Mouse (Mus musculus): ENCODE measurements around the gene Hmga1. TPM values are rescaled to one million over a fixed set of nuclear protein-coding genes. Genes with fewer than 3 reads are reported as not detected.

Hmga1 gene
- 161 and 166 TPM in 2 replicates for polyA plus RNA-seq (2012; rRNA removed)

DNA sequence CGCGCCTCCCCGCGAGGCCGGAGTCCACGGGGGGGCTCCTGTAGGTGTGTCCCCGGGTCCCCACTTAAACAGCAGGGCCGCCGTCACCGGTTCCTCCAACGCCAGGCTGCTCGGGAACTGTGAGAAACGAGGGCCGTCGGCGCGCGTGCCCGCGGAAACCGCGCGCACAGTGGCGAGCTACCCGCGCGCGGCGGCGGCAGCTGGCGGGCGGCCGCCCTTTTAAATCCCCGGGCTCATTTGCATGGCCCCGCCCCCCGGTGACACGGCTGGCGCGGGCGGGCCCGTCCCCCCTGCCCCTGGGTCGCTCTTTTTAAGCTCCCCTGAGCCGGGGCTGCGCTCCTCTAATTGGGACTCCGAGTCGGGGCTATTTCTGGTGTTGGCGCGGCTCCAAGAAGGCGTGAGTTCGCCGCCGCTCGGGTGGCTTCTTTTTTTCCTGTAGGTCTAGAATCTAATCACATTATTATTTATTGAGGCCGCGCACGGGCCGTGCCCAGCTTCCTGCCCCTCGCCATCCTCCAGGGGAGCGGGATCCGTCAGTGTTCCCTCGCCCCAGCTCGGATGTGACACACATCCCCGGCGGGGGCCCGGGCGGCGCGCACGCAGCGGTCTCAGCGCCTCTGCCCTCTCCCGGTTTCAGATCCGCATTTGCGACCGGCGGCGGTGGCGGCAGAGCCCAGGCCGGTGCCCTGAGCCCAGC is at the start of gene Hmga1:
Gene Hmga1, plus strand, starts transcription at position 183 of the 697 bp plus-strand sequence.

DNA sequence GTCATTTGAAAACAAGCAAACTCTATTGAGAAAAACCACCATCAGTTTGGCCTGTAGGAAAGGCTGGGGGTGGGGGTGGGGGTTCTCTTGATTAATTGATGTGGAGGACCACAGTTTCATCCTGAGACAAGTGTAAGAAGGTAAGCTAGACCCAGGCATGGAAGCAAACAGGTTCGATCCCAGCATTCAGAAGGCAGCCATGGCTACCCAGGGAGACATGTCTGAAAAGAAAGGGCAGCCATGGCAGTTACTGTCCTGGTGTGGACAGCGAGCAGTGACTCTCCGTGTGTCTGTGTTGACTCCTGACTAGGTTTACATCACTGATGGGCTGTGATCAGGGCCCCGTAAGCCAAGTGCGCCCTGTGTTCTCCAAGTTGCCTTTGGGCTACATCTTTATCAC is 35.0 kb upstream of the Hmga1 start, which contains the start of gene Grm4:
Gene Grm4, minus strand, starts transcription at position 101 of the 400 bp plus-strand sequence.

GRCm38 (mm10) chr17:27565163-27565941 is 9.1 kb downstream of the Hmga1 start, which contains the start of gene AI413582:
AI413582 (minus strand) TSS chr17:27565756.

Other genes with a start within 250 kb of the Hmga1 start
- 0.01 TPM in 1 of 2 replicates, not detected in the other for gene Grm4, start 35.1 kb upstream of the Hmga1 start, polyA plus RNA-seq (2012; rRNA removed)
- gene AI413582, start 9.3 kb downstream of the Hmga1 start, polyA plus RNA-seq (2012; rRNA removed) = 7.9 and 9.2 TPM in 2 replicates
- 24.6 and 24.8 TPM in 2 replicates for gene Nudt3, start 67.0 kb downstream of the Hmga1 start, polyA plus RNA-seq (2012; rRNA removed)
- not detected in 2 replicates for gene RPS10-NUDT3, start 78.7 kb downstream of the Hmga1 start, polyA plus RNA-seq (2012; rRNA removed)
- gene Rps10, start 80.2 kb downstream of the Hmga1 start, polyA plus RNA-seq (2012; rRNA removed) = 1,116 and 1,190 TPM in 2 replicates
- 0.07 and 0.10 TPM in 2 replicates for gene Pacsin1, start 99.0 kb downstream of the Hmga1 start, polyA plus RNA-seq (2012; rRNA removed)
- 0.06 TPM in 1 of 2 replicates, not detected in the other for gene Spdef, start 172.5 kb downstream of the Hmga1 start, polyA plus RNA-seq (2012; rRNA removed)

All from liver, embryonic 14 days (tissue).